Mouse (Mus musculus): Measurements from ENCODE around the gene Atg5. TPM values are rescaled to one million over a fixed set of nuclear protein-coding genes. Genes with fewer than 3 reads are reported as not detected.

The Atg5 gene
- total RNA-seq, 2 experiments from 2014 or later = 20.7 to 24.8 TPM

GRCm38 (mm10) chr10:44285935-44286334 lies 17.8 kb downstream of the Atg5 start:
- intact Hi-C loops (cut with DNase I) = no loop called here
- Histone ChIP-seq H3K4me3 (no peak overlapping the region), H3K27ac (no peak overlapping the region)
- no peak for TF ChIP-seq CTCF (IDR thresholded peaks at IDR 0.05)
- DNase-seq (ENCODE audit: extremely low spot score in 1 of 2, low spot score in 2 of 2) = no peak

GRCm38 (mm10) chr10:44290876-44291275 lies 22.7 kb downstream of the Atg5 start:
- intact Hi-C loops (cut with DNase I) = no loop called here
- DNase-seq (ENCODE audit: extremely low spot score in 1 of 2, low spot score in 2 of 2) = no peak
- Histone ChIP-seq H3K27ac (no peak overlapping the region), H3K4me3 (no peak overlapping the region)
- no peak for TF ChIP-seq CTCF (IDR thresholded peaks at IDR 0.05)

GRCm38 (mm10) chr10:44292205-44292604 lies 24.0 kb downstream of the Atg5 start:
- TF ChIP-seq CTCF (IDR thresholded peaks at IDR 0.05) = peak; percentile 74
- no peak overlapping the region for H3K27ac ChIP-seq
- intact Hi-C loops (cut with DNase I) = loop anchor here (1.0 to 2.0 kb wide), 3 partner anchors 163 to 753 kb away; no protein-coding TSS in a partner anchor
- no peak for DNase-seq (ENCODE audit: extremely low spot score in 1 of 2, low spot score in 2 of 2)
- H3K4me3 ChIP-seq = no peak overlapping the region

GRCm38 (mm10) chr10:44299165-44299564 lies 31.0 kb downstream of the Atg5 start:
- H3K4me3 ChIP-seq = no peak overlapping the region
- no peak for TF ChIP-seq CTCF (IDR thresholded peaks at IDR 0.05)
- intact Hi-C loops (cut with DNase I) = no loop called here
- no peak overlapping the region for H3K27ac ChIP-seq
- no peak for DNase-seq (ENCODE audit: extremely low spot score in 1 of 2, low spot score in 2 of 2)

- H3K27ac ChIP-seq = no peak overlapping the region
- TF ChIP-seq CTCF (IDR thresholded peaks at IDR 0.05) = no peak
- intact Hi-C loops (cut with DNase I) = no loop called here
- no peak overlapping the region for H3K4me3 ChIP-seq
- DNase-seq (ENCODE audit: extremely low spot score in 1 of 2, low spot score in 2 of 2) = no peak
Measured at GRCm38 (mm10) chr10:44300078-44300477, 31.9 kb downstream of the Atg5 start.

- no peak overlapping the region for H3K27ac ChIP-seq
- no peak for TF ChIP-seq CTCF (IDR thresholded peaks at IDR 0.05)
- intact Hi-C loops (cut with DNase I) = no loop called here
- DNase-seq (ENCODE audit: extremely low spot score in 1 of 2, low spot score in 2 of 2) = peak in 1 of 2 experiments; percentile 20
- H3K4me3 ChIP-seq = no peak overlapping the region
Measured at GRCm38 (mm10) chr10:44303648-44304329, 35.6 kb downstream of the Atg5 start.

- no peak for DNase-seq (ENCODE audit: extremely low spot score in 1 of 2, low spot score in 2 of 2)
- intact Hi-C loops (cut with DNase I) = no loop called here
- H3K27ac ChIP-seq = no peak overlapping the region
- H3K4me3 ChIP-seq = no peak overlapping the region
- TF ChIP-seq CTCF (IDR thresholded peaks at IDR 0.05) = no peak
Measured at GRCm38 (mm10) chr10:44304330-44304717, 36.2 kb downstream of the Atg5 start.

GRCm38 (mm10) chr10:44304845-44305244 lies 36.7 kb downstream of the Atg5 start:
- no peak for DNase-seq (ENCODE audit: extremely low spot score in 1 of 2, low spot score in 2 of 2)
- TF ChIP-seq CTCF (IDR thresholded peaks at IDR 0.05) = no peak
- Histone ChIP-seq H3K4me3 (no peak overlapping the region), H3K27ac (no peak overlapping the region)
- intact Hi-C loops (cut with DNase I) = no loop called here

GRCm38 (mm10) chr10:44306308-44306707 lies 38.1 kb downstream of the Atg5 start:
- DNase-seq (ENCODE audit: extremely low spot score in 1 of 2, low spot score in 2 of 2) = no peak
- H3K27ac ChIP-seq = no peak overlapping the region
- TF ChIP-seq CTCF (IDR thresholded peaks at IDR 0.05) = no peak
- no peak overlapping the region for H3K4me3 ChIP-seq
- intact Hi-C loops (cut with DNase I) = no loop called here

GRCm38 (mm10) chr10:44308280-44308679 lies 40.1 kb downstream of the Atg5 start:
- no peak for TF ChIP-seq CTCF (IDR thresholded peaks at IDR 0.05)
- DNase-seq (ENCODE audit: extremely low spot score in 1 of 2, low spot score in 2 of 2) = no peak
- H3K27ac ChIP-seq = no peak overlapping the region
- intact Hi-C loops (cut with DNase I) = no loop called here
- no peak overlapping the region for H3K4me3 ChIP-seq

- intact Hi-C loops (cut with DNase I) = no loop called here
- TF ChIP-seq CTCF (IDR thresholded peaks at IDR 0.05) = no peak
- H3K27ac ChIP-seq = no peak overlapping the region
- H3K4me3 ChIP-seq = no peak overlapping the region
- DNase-seq (ENCODE audit: extremely low spot score in 1 of 2, low spot score in 2 of 2) = no peak
Measured at GRCm38 (mm10) chr10:44309250-44309649, 41.1 kb downstream of the Atg5 start.

- TF ChIP-seq CTCF (IDR thresholded peaks at IDR 0.05) = no peak
- intact Hi-C loops (cut with DNase I) = no loop called here
- no peak overlapping the region for H3K4me3 ChIP-seq
- no peak for DNase-seq (ENCODE audit: extremely low spot score in 1 of 2, low spot score in 2 of 2)
- H3K27ac ChIP-seq = no peak overlapping the region
Measured at GRCm38 (mm10) chr10:44315276-44315675, 47.1 kb downstream of the Atg5 start.
